Mouse (Mus musculus) olfactory bulb, adult 2 months (tissue): ENCODE data around the gene Gm7271.

Source experiments
- CTCF ChIP-seq: fragments of 200-500 bp; IDR thresholded peaks from 2 replicates; pipeline ENCODE4 v1.5.1; 2012; ENCODE audit warnings: low read depth, mild to moderate bottlenecking, low read length, moderate library complexity; ENCODE audit not compliant: insufficient read depth
- POLR2A ChIP-seq: fragments of 200-500 bp; IDR thresholded peaks from 2 replicates; pipeline ENCODE4 v1.6.1; 2012; ENCODE audit warnings: mild to moderate bottlenecking, low read depth, low read length, moderate library complexity; ENCODE audit not compliant: insufficient read depth

DNA sequence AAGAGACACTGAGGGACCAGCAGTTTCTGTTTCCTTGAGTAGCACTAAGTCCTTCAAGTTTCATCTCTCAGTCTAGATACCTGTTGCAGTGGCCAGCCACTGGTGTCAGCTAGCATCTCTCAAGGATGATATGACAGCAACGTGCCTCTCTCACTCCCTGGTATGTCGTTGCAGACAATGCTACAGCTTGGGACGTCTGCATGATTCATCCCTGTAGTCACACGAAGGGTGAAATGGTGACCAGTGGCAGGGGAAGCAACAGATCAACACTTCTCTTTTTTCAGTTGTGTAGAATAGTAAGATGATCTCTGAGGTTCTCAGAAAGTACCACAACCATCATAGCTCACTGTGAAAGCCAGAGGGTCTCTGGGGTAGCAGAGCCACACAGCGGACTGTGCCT lies 40.8 kb downstream of the Gm7271 start:
- TF ChIP-seq CTCF (no peak), POLR2A (no peak)
